Mouse (Mus musculus) megakaryocyte, embryonic 14.5 days (primary cell): Measurements from ENCODE around the gene Gm11146.

Source experiments
- FLI1 ChIP-seq: IDR thresholded peaks from 2 replicates; pipeline ENCODE4 v1.6.1; 2012; ENCODE audit warnings: low read length, inconsistent platforms, mixed read lengths
- GATA1 ChIP-seq: IDR thresholded peaks from 3 replicates; pipeline ENCODE4 v1.6.1; 2012; ENCODE audit warnings: mixed read lengths, low read length, inconsistent platforms, borderline replicate concordance

- TF ChIP-seq GATA1 (no peak), FLI1 (no peak)
These were observed 8.0 kb downstream of the Gm11146 start for GRCm38 (mm10) chr16:77593828-77594421.
